Mouse (Mus musculus): ENCODE data around the gene Rnf145.

The Rnf145 gene

DNA sequence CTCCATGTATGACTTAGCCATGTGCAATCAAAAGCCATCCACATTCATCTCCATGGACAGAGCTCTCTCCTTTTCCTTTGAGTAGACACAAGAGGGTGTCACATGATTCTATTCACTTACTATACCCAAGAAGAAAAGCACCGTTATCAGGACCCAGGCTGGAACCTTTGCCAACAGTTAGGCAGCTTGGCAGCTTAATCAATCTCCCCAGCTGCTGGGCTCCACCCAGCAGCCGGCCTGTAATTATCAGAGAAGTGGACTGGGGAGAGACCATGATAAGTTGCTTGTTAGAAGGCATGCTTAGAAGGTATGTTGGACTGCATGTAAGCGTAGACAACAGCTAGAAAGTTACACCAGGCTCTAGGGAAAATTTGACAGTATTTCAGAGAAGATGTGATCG lies 9.9 kb upstream of the Rnf145 start:
- in situ Hi-C loops (cut with MboI; ENCODE audit: low sequenced_read_pairs): no loop called here

DNA sequence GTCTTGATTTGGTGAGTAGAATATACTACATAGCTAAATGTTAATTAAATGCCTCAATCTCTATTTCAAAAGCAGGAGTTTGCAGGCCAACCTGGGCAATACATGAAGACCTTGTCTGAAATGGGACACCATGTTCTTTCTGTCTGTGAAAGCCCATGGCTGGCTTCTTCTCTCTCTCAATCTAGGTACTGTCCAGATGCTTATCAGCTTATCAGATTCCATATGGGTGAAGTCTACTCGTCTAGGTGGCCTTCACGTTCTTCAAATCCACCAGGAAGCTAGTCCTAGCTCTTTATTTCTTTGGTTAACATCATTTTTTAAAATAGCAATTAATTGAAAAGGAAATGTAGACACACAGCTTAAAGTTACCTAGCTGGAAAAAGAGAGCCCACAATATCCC lies 8.9 kb upstream of the Rnf145 start:
- in situ Hi-C loops (cut with MboI; ENCODE audit: low sequenced_read_pairs): no loop called here

DNA sequence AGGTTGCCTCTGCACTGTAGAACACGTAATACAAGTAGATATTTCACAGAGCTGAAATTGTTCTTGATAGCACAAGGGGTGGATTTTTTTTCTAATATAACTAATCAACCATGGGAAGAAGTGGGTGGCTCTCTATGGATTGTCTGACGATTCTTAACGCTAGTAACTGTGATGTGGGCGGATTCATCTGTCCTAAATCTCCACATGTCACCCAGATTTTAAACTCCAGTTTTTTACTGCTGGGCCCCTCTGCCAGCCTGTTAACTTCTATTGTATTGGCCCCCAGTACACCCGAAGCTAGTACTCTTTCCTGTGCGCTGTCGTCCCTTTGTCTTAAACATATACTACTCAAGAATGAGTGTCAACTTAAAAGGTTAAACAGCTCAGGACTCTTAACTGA lies 8.4 kb upstream of the Rnf145 start:
- in situ Hi-C loops (cut with MboI; ENCODE audit: low sequenced_read_pairs): no loop called here

DNA sequence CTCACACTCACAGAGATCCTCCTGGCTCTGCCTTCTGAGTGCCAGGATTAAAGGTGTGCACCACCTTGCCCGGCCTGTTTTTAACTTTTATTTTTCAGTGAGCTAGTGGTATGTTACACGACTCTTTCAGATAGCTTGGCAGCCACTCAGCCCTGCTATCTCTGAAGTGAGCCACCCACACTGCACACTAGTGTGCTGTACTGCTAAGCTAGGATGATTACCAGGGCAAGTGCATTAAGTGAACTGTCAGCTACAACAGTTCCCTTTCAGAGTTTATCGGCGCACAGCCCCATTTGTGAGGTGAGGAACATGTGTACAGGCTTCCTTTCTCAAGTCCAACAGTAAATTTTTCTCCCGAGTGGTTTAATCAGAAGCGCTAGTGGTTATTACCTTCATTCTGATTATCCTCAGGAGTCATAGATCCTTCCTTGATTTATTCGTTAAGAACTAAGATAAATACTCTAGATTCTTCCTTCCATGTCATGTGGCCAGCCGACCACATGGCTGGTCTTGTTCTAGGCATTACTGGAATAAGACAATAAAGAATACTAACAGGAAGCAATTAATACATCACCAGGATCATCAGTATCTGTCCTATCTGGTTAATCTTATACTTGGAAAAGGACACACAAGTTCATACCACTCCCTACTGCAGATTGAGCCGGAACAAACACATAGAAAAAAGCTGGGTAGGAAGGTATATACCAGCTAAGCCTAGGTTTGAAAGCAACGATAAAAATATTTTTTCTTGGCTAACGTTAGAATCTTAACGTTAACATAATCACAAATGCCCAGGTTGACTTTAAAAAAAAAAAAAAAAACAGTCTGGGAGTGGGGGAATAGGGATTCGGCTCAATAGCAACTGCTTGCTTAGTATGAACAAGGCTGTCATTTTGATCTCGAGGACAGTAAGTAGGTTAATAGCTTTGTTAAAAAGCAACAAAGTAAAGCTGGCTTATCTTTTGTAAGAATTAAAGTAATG lies 6.4 kb upstream of the Rnf145 start:
- in situ Hi-C loops (cut with MboI; ENCODE audit: low sequenced_read_pairs): no loop called here

DNA sequence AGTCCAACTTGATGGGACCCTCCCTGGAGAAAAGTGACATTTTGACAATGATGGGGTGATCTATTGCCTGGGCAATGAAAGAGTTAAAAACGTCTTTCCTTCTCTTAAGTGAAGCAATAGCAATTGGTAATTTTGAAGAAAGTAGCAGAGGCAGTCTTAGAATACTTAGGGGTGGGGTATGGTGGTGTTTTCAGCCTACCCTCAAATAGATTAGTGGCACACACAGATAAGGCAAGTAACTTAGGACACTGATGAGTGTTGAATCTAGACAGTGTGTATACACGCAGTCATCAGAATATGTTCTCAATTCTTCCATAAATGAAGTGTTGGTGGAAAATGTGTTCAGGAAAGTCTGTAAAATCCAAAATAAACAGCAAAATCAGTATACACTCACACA lies 5.7 kb upstream of the Rnf145 start:
- in situ Hi-C loops (cut with MboI; ENCODE audit: low sequenced_read_pairs): no loop called here

DNA sequence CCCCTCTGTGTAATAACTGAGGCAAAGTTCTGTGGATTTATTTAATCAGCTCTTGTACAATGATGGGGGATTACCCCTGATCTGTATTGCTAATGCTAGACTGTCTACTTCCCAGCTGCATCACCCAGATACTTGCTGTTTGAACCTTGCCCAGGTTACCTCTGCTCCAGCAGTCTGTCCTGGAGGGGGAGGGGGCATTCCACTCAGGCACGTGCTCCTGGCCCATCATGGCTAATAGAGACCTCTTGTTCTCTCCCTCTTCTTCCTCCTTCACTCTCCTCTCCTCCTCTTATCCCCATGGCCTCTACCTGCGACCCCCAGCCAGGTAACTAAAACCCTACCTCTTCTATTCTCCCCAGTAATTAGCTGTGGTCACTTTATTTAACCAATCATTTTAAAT lies 4.1 kb upstream of the Rnf145 start:
- in situ Hi-C loops (cut with MboI; ENCODE audit: low sequenced_read_pairs): no loop called here

DNA sequence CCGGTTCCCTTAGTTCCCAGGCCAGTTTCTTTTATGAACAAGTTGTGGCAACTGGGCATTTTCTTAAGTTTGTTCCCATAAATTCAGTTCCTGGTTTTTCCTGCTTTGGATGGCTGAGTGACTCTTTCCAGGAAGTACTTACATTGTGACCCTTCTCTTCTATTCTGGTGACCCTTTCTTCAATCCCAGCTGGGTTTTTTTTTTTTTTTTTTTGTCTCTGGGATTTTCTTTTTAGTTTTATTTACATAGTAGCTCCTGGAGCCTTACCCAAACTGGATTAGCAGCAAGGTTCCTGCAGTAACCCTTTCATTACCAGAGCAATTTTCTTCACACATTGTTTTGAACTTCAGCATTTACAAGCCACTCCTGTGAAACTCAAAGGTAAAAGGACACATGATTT lies 2.4 kb upstream of the Rnf145 start:
- in situ Hi-C loops (cut with MboI; ENCODE audit: low sequenced_read_pairs): no loop called here

DNA sequence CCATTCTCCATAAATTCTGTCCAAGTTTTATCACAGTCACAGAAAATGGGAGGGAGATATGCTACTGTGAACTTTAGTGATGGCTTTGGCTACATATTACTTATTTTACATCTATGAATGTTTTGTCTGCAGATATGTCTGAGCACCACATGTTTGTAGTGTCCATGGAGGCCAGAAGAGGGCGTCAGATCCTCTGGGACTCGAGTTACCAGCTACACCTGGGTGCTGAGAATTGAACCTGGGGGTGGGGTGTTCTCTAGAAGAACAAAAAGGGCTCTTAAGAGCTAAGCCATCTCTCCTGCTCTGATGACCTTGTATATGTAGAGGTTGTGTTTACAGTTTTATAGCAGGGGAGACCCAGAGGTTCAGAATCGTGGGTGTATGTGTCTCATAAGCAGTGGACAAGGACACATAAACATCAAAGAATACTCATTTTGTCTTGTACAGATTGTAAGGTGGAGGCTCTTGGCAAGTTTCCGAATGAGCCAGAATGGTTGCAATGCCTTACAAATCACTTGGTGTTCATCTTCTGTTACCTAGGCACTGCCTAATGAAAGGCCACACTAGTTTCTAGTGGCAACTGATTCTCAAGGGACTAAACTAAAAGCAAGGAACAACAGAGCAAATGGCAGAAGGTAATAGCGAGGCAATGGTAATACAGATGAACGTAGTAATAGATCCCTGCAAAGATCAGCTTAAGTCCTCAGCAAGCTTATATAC lies 1.0 kb upstream of the Rnf145 start:
- in situ Hi-C loops (cut with MboI; ENCODE audit: low sequenced_read_pairs): no loop called here

DNA sequence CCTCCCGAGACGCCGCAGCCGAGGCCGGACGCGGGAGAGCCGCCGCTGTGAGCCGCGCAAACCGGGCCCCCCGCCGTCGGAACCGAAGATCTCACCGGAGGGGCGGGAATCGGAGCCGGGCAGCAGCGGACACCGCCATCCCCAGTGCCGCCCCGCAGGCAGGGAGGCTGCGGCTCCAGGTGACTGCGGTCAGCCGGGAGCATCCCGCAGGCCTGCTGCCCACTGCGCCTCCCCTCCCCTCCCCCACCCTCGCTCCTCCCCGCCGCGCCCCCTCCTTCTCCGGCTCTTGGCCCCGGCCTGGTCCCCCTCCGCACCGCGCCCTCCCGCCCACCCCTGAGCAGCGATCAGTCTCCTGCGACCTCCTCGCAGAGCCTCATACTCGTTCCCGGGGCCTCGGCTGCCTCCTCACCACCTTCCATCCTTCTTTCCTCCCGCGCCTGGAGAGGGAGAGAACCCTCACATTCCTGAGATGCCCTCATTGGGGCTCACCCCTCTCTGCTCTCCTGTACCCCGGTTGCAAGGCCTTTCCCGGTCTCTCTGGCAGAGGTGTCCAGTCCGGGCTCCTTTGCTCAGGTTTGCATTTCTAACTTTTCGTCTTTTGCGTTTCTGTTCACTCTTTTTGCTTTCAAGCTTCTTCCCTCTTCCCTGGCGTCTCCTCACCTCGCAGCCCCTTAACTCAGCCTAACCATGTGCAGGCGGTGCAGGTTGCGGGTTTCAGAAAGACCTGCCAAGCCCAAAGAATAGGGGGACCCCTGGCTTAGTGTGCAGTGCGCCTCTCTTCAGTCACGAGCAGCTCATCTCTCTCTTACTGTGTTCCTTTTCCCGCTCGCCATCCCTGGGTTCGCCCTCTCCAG lies 559 bp downstream of the Rnf145 start:
- in situ Hi-C loops (cut with MboI; ENCODE audit: low sequenced_read_pairs): no loop called here

DNA sequence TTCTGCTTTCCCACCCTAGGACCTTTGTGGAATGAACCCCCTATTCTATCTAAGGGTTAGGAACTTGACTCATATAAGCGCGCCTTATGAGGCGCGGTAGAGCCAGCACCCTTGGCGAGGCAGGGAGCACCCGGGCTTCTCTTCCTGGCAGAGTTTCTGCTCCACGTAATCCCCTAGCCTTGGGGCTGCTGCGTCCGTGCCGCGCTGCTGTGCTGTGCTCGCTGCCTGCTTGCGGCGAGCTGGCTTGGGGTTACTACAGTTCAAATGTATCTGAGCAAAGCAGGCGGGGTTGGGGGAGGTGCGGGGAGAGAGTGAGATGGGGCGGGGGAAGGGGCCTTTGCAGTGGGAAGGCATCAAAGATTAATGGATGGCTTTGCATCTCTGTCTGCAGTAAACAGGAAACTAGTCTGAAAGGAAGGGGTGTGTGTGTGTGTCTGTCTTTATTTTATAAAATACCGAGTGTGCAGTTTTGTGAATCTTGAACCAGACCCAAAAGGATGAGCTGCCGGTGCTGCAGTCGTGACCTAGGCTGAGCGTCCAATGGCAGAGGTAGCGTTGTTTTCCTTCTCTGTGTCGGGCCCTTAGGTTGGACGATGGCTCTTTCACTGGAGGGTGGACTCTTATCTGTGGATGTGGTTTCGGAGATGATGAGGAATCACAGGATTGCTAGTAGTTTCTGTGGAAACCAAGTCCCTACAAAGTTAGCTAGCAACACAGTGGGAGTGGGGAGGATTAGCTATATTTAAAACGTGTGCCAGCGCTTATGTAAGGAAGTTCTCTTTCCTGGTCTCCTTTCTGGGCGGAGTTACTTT lies 1.4 kb downstream of the Rnf145 start:
- in situ Hi-C loops (cut with MboI; ENCODE audit: low sequenced_read_pairs): no loop called here

DNA sequence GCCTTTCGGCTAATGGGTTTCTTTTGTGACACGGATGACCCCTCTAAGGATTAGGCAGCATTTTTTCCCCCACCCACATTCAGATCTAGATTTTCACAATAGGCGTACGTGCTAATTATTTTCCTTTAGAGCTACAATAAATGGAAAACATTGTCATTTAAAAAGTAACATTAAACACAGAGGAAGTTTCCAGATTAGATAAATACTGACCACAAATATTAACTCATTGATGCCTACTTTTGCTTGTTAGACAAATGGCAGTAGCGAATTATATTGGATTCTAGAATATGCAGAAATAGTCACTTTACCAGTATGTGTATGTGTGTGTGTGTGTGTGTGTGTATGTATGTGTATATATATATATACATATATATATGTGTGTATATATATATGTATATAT lies 3.8 kb downstream of the Rnf145 start:
- in situ Hi-C loops (cut with MboI; ENCODE audit: low sequenced_read_pairs): no loop called here

DNA sequence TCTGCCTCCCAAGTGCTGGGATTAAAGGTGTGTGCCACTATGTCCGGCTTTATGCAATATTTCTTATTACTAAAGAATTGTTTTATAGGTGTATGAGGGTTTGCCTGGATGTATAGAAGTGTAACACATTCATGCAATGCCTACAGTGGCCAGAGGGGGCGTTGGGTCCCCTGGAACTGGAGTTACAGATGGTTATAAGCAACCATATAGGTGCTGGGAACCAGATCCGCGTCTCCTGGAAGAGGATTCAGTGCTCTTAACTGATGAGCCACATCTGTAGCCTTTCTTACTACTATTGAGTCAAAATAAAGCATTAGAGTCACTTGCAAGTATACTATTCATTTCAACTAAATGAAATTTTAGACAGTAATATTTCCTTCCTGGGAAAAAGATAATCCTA lies 7.0 kb downstream of the Rnf145 start:
- in situ Hi-C loops (cut with MboI; ENCODE audit: low sequenced_read_pairs): no loop called here

DNA sequence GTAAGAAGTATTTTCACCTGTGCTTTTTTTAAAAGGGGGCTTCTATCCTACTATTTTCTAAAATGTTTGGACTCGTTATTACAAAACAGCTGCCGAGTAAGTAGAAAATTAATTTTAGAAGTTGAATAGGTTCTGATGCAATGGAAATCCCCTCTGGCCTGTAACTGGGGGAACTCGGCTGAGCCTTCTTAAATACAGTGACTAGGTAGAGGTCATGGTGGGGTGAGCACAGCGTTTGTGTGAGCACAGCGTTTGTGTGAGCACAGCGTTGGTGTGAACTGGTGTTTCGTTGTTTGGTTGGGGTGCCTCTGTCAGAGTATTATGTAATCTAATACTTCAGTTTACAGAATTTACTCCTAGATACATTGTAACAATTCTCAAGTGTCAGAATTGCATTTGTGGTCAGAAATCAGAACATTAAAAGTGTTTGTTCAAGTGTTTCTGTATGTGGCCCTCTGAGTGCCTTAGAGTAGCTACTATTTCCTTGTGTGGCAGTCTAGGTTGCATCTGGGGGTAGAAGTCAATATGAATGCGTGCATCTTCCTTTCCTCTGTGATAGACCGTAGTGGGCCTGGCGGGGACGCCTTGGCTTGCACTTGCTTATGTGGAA lies 8.0 kb downstream of the Rnf145 start:
- in situ Hi-C loops (cut with MboI; ENCODE audit: low sequenced_read_pairs): no loop called here

DNA sequence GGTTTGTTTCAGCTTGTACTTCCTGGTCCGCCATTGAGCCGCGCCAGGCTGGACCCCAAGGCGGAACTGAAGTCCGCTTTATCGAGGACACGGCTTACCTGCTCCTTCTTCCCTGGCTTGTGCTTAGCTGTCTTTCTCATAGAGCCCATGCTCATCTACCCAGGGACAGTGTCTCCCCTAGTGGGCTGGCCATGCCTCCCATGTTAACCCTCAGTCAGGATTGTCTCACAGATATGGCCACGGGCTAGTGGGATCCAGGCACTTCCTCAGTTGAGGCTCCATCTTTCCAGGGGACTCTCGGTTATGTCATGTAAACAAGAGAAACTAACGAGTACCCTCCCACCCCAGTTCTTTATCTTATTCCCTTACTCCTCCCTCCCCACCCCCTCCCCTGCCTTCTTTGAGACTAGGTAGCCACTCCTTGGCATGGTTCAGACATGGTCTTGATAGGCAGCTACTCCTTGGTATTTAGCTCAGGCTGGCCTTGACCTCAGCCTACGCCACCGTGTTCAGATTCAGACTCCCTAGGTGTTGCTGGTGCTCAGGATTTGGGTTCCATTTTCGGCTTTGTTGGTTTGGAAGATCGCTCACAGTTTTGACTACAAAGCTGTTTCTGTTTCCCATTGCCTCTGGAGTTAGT lies 9.9 kb downstream of the Rnf145 start:
- in situ Hi-C loops (cut with MboI; ENCODE audit: low sequenced_read_pairs): no loop called here

DNA sequence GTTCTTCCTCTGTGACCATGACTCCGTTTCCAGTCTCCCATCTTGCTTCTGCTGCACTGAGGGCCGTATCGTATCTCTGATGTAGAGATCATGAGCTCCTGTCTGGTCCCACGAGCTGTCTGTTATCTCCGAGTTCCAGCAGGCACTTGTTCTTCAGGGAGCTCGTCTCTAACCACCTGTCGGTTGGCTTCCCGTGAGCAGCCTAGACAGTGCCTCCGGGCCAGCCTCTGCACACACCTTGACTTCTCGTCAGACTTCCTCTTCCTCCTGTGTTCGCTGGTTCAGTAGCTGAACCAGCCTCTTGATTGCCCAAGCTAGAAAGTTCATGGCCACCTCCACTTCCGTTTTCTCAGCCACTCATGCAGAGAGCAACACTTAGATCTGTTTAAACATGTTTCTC lies 10.4 kb downstream of the Rnf145 start:
- in situ Hi-C loops (cut with MboI; ENCODE audit: low sequenced_read_pairs): no loop called here

DNA sequence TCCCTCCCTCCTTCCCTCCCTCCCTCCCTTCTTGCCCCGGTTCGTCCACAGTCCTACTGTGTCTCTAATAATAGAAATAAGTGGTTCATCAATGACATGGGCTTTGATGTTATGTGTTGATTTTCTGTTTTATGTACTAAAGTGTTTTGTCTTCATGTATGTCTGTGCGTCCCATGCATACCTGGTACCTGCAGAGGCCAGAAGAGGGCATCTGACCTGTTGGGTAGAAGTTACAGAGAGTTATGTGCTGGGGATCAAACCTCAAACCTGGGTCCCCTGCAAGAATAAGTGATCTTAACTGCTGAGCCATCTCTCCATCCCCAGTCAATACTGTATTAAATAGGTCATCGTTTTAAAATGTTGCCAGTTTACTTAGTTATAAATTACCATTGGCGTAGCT lies 11.0 kb downstream of the Rnf145 start:
- in situ Hi-C loops (cut with MboI; ENCODE audit: low sequenced_read_pairs): no loop called here

DNA sequence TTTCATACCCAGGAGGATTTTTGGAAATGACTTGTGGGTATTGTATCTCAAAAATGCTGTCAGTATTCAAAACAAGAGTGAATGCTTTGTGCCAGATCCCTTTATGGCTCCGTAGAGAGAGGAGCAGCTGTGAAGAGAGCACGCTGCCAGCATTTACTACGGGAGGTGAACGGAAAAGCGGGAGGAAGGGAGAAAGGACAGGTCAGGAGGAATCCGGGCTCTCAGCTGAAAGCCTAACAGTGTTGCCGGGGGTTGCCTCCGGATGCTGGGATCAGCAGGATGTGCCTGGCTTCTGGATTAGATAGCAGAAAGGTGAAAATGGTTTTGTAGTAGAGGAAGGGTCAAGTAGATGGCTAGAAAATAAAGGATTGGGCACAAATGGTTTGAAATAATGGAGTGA lies 11.6 kb downstream of the Rnf145 start:
- in situ Hi-C loops (cut with MboI; ENCODE audit: low sequenced_read_pairs): no loop called here

DNA sequence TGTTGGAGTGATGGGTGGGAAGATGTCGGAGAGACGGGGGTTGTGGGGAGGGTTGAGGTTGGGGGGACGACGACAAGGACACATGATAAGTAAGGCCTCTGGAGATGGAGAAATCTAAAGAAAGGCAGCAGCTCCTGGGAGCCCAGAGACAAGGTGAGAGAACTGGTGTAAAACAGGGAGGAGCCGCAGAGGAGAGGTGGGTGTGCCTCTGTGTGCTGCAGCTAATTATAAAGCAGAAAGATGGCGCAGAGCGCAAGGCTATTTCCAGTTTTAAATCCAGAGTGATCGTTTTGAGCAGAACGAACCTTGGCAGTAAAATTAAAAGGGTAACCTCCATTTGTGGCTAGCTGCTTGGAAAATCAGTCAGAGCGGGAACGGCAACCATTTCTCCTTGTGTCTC lies 12.1 kb downstream of the Rnf145 start:
- in situ Hi-C loops (cut with MboI; ENCODE audit: low sequenced_read_pairs): no loop called here

DNA sequence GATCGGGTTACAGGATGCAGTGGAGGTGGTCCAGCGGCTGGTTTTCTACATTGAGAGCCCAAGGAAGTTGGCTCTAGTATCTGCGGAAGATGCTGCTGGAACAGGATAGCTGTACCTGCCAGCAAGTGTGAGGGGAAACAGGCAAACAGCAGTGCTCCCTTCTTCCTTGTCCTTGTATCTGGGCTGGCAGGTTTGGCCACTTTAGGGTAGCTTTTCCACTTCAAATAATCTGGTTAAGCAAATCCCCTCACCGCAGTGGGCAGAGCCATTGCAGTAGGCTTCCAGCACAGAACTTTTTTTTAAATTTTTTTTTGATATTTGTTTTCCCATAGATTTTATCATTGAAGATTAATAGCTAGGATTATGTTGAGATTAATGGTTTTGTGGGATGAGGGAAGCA lies 12.9 kb downstream of the Rnf145 start:
- in situ Hi-C loops (cut with MboI; ENCODE audit: low sequenced_read_pairs): no loop called here

All from CH12F3 (cell line).